Mouse (Mus musculus): ENCODE measurements at regions not wholly inside any gene's neighbourhood (a gene's known extent, or its start where the extent isn't known, plus 50 kb on each side); places are given as distances from the start of the nearest gene placed in this dataset.

- ATAC-seq (ENCODE audit: extremely low read depth, insufficient number of reproducible peaks, low FRiP score, poor library complexity, severe bottlenecking) = no peak
- no peak overlapping the region for H3K4me3 ChIP-seq (ENCODE audit: low read depth, low read length)
- H3K9me3 ChIP-seq (replicated peaks) = no peaks in the 10 kb centered on the region
- TF ChIP-seq GATA2 (IDR thresholded peaks at IDR 0.05; ENCODE audit: borderline replicate concordance, low read depth, low read length) = no peak
- TF ChIP-seq POLR2AphosphoS5 (IDR thresholded peaks at IDR 0.05; ENCODE audit: insufficient replicate concordance, low read depth, low read length) = no peak
- no peak for TF ChIP-seq GATA1 (IDR thresholded peaks at IDR 0.05; ENCODE audit: borderline replicate concordance, low read length)
- TF ChIP-seq TAL1 (conservative IDR thresholded peaks at IDR 0.05; ENCODE audit: low read depth, low read length) = no peak
- no peak for TF ChIP-seq CTCF (IDR thresholded peaks at IDR 0.05; ENCODE audit: low read depth, low read length)
- H3K27me3 ChIP-seq (ENCODE audit: insufficient read depth, low read length) = peaks cover 11% of the 10 kb centered on the region
- H3K36me3 ChIP-seq (replicated peaks) = no peaks in the 10 kb centered on the region
- no peaks in the 10 kb centered on the region for H3K4me1 ChIP-seq (ENCODE audit: insufficient read depth, low read depth, low read length)
- no peak for DNase-seq (ENCODE audit: low spot score)
Measured at GRCm38 (mm10) chr11:79756305-79756846, 165.4 kb downstream of the Rab11fip4 start.

- no peak for TF ChIP-seq POLR2AphosphoS5 (IDR thresholded peaks at IDR 0.05; ENCODE audit: insufficient replicate concordance, low read depth, low read length)
- TF ChIP-seq GATA2 (IDR thresholded peaks at IDR 0.05; ENCODE audit: borderline replicate concordance, low read depth, low read length) = no peak
- TF ChIP-seq CTCF (IDR thresholded peaks at IDR 0.05; ENCODE audit: low read depth, low read length) = no peak
- no peak for TF ChIP-seq TAL1 (conservative IDR thresholded peaks at IDR 0.05; ENCODE audit: low read depth, low read length)
- TF ChIP-seq GATA1 (IDR thresholded peaks at IDR 0.05; ENCODE audit: borderline replicate concordance, low read length) = no peak
- H3K27me3 ChIP-seq (ENCODE audit: insufficient read depth, low read length) = peaks cover 11% of the 10 kb centered on the region; the same call in 1 of the 2 replicates
Measured at GRCm38 (mm10) chr11:79753491-79753890, 162.5 kb downstream of the Rab11fip4 start.

GRCm38 (mm10) chr11:79752717-79753480 is 161.9 kb downstream of the Rab11fip4 start:
- DNase-seq (ENCODE audit: low spot score) (no peak), ATAC-seq (ENCODE audit: extremely low read depth, insufficient number of reproducible peaks, low FRiP score, poor library complexity, severe bottlenecking) (no peak)
- Histone ChIP-seq H3K9me3 (replicated peaks) (0 out of 2 replicates have a peak, but pooled peaks cover 2% of the 10 kb centered on the region), H3K27me3 (ENCODE audit: insufficient read depth, low read length) (peaks cover 9% of the 10 kb centered on the region; the same call in 1 of the 2 replicates), H3K4me1 (ENCODE audit: insufficient read depth, low read depth, low read length) (no peaks in the 10 kb centered on the region), H3K36me3 (replicated peaks) (no peaks in the 10 kb centered on the region), H3K4me3 (ENCODE audit: low read depth, low read length) (no peak overlapping the region)
- TF ChIP-seq GATA2 (IDR thresholded peaks at IDR 0.05; ENCODE audit: borderline replicate concordance, low read depth, low read length) (no peak), TAL1 (conservative IDR thresholded peaks at IDR 0.05; ENCODE audit: low read depth, low read length) (no peak), CTCF (IDR thresholded peaks at IDR 0.05; ENCODE audit: low read depth, low read length) (no peak), POLR2AphosphoS5 (IDR thresholded peaks at IDR 0.05; ENCODE audit: insufficient replicate concordance, low read depth, low read length) (no peak), GATA1 (IDR thresholded peaks at IDR 0.05; ENCODE audit: borderline replicate concordance, low read length) (no peak)

More at GRCm38 (mm10) chr11:79753491-79753890, 162.5 kb downstream of the Rab11fip4 start:
- ATAC-seq (ENCODE audit: extremely low read depth, insufficient number of reproducible peaks, low FRiP score, poor library complexity, severe bottlenecking) (no peak), DNase-seq (ENCODE audit: low spot score) (no peak)
- H3K9me3 ChIP-seq (replicated peaks) = 0 out of 2 replicates have a peak, but pooled peaks cover 2% of the 10 kb centered on the region
- no peaks in the 10 kb centered on the region for H3K36me3 ChIP-seq (replicated peaks)
- H3K4me1 ChIP-seq (ENCODE audit: insufficient read depth, low read depth, low read length) = no peaks in the 10 kb centered on the region
- no peak overlapping the region for H3K4me3 ChIP-seq (ENCODE audit: low read depth, low read length)

- DNase-seq (ENCODE audit: low spot score) (no peak), ATAC-seq (ENCODE audit: extremely low read depth, insufficient number of reproducible peaks, low FRiP score, poor library complexity, severe bottlenecking) (no peak)
- H3K4me3 ChIP-seq (ENCODE audit: low read depth, low read length) = no peak overlapping the region
- peaks cover 9% of the 10 kb centered on the region; the same call in 1 of the 2 replicates for H3K27me3 ChIP-seq (ENCODE audit: insufficient read depth, low read length)
- H3K4me1 ChIP-seq (ENCODE audit: insufficient read depth, low read depth, low read length) = no peaks in the 10 kb centered on the region
- H3K36me3 ChIP-seq (replicated peaks) = no peaks in the 10 kb centered on the region
- 0 out of 2 replicates have a peak, but pooled peaks cover 2% of the 10 kb centered on the region for H3K9me3 ChIP-seq (replicated peaks)
- no peak for TF ChIP-seq POLR2AphosphoS5 (IDR thresholded peaks at IDR 0.05; ENCODE audit: insufficient replicate concordance, low read depth, low read length)
- no peak for TF ChIP-seq GATA1 (IDR thresholded peaks at IDR 0.05; ENCODE audit: borderline replicate concordance, low read length)
- no peak for TF ChIP-seq CTCF (IDR thresholded peaks at IDR 0.05; ENCODE audit: low read depth, low read length)
- no peak for TF ChIP-seq TAL1 (conservative IDR thresholded peaks at IDR 0.05; ENCODE audit: low read depth, low read length)
- no peak for TF ChIP-seq GATA2 (IDR thresholded peaks at IDR 0.05; ENCODE audit: borderline replicate concordance, low read depth, low read length)
Measured at GRCm38 (mm10) chr11:79751751-79752716, 161.0 kb downstream of the Rab11fip4 start.

DNA sequence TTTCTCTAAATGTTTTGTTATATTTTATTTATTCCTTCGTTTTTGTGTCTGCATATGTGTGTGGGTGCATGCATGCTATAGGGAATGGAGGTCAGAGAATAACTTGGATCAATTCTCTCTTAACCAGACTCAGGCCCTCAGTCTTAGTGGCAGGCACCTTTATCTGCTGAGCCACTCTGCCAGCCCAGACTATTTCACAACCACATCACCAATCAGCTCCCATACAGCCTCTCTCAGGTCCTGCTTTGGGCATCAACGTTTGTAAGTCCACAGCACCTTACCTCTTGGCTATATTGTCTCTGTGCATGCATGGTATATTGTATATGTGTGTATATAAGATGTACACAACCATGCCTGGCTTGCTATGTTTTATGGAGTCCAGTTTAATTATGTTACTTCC is 159.9 kb downstream of the Rab11fip4 start:
- ATAC-seq (ENCODE audit: extremely low read depth, insufficient number of reproducible peaks, low FRiP score, poor library complexity, severe bottlenecking) = no peak
- Histone ChIP-seq H3K9me3 (replicated peaks) (peaks cover 4% of the 10 kb centered on the region; the same call in 1 of the 2 replicates), H3K4me3 (ENCODE audit: low read depth, low read length) (no peak overlapping the region), H3K4me1 (ENCODE audit: insufficient read depth, low read depth, low read length) (no peaks in the 10 kb centered on the region), H3K27me3 (ENCODE audit: insufficient read depth, low read length) (peaks cover 14% of the 10 kb centered on the region; the same call in 1 of the 2 replicates), H3K36me3 (replicated peaks) (no peaks in the 10 kb centered on the region)
- no peak for TF ChIP-seq GATA1 (IDR thresholded peaks at IDR 0.05; ENCODE audit: borderline replicate concordance, low read length)
- no peak for TF ChIP-seq POLR2AphosphoS5 (IDR thresholded peaks at IDR 0.05; ENCODE audit: insufficient replicate concordance, low read depth, low read length)
- TF ChIP-seq GATA2 (IDR thresholded peaks at IDR 0.05; ENCODE audit: borderline replicate concordance, low read depth, low read length) = no peak
- TF ChIP-seq TAL1 (conservative IDR thresholded peaks at IDR 0.05; ENCODE audit: low read depth, low read length) = no peak
- TF ChIP-seq CTCF (IDR thresholded peaks at IDR 0.05; ENCODE audit: low read depth, low read length) = no peak
- DNase-seq (ENCODE audit: low spot score) = no peak

Data from G1E (cell line).